Mouse (Mus musculus) forebrain, embryonic 11.5 days (tissue): ENCODE data around the gene Gm765. TPM values are rescaled to one million over a fixed set of nuclear protein-coding genes. Genes with fewer than 3 reads are reported as not detected.
A peak's percentile ranks its signal among the peaks of the same experiment; 100 is the strongest.

Experiments
- ATAC-seq: fragments of 200-750 bp; cut with Nextera tagmentation; replicated peaks from 2 replicates; pipeline ENCODE4 v1.8.0; 2017; ENCODE audit warnings: moderate TSS enrichment; ENCODE audit not compliant: low FRiP score
- DNase-seq: peaks from one replicate; pipeline ENCODE4 v3.0.0-alpha.2; 2017; ENCODE audit warnings: low spot score
- H3K27ac ChIP-seq: fragments of 300-500 bp; sonication (generic); 2 replicates; pipeline ENCODE4 v1.5.1; 2014; ENCODE audit warnings: low read depth, low read length
- H3K27me3 ChIP-seq: fragments of 300-500 bp; sonication (generic); 2 replicates; pipeline ENCODE4 v1.6.1; 2014; ENCODE audit warnings: mild to moderate bottlenecking, low read length, mixed read lengths; ENCODE audit not compliant: control insufficient read depth, insufficient read depth
- H3K36me3 ChIP-seq: fragments of 300-500 bp; sonication (generic); 2 replicates; pipeline ENCODE4 v1.6.1; 2014; ENCODE audit warnings: mild to moderate bottlenecking, low read length, moderate library complexity, mixed read lengths; ENCODE audit not compliant: control insufficient read depth, insufficient read depth
- H3K4me1 ChIP-seq: fragments of 300-500 bp; sonication (generic); replicated peaks from 2 replicates; pipeline ENCODE4 v1.6.1; 2014; ENCODE audit warnings: low read length, mixed read lengths; ENCODE audit not compliant: control insufficient read depth, insufficient read depth
- H3K4me2 ChIP-seq: fragments of 300-500 bp; sonication (generic); 2 replicates; pipeline ENCODE4 v1.6.1; 2014; ENCODE audit warnings: low read depth, mild to moderate bottlenecking, low read length, moderate library complexity, mixed read lengths; ENCODE audit not compliant: severe bottlenecking
- H3K4me3 ChIP-seq: fragments of 300-500 bp; sonication (generic); 2 replicates; pipeline ENCODE4 v1.5.1; 2014; ENCODE audit warnings: low read depth, low read length
- H3K9ac ChIP-seq: fragments of 300-500 bp; sonication (generic); 2 replicates; pipeline ENCODE4 v1.6.1; 2014; ENCODE audit warnings: low read length
- H3K9me3 ChIP-seq: fragments of 300-500 bp; sonication (generic); 2 replicates; pipeline ENCODE4 v1.6.1; 2016; ENCODE audit warnings: low read length, mixed read lengths; ENCODE audit not compliant: control insufficient read depth
- WGBS: fragments of 180-500 bp; shearing (Covaris S2); extraction: QIAGEN DNeasy Blood & Tissue Kit; methylation state at CpG from one replicate; pipeline ENCODE4 v1.1.7; 2014; 5-methylcytosine and 5-hydroxymethylcytosine counted together
- polyA plus RNA-seq: library from polyadenylated mRNA; unstranded; fragments of >200 nt; fragmentation: Nextera tagmentation; extraction: Ambion mirVana; gene quantifications from 2 replicates; pipeline ENCODE4 v1.2.1, GENCODE M21; 2014

The Gm765 gene
- polyA plus RNA-seq, 1 experiment from 2014 or later = not detected

DNA sequence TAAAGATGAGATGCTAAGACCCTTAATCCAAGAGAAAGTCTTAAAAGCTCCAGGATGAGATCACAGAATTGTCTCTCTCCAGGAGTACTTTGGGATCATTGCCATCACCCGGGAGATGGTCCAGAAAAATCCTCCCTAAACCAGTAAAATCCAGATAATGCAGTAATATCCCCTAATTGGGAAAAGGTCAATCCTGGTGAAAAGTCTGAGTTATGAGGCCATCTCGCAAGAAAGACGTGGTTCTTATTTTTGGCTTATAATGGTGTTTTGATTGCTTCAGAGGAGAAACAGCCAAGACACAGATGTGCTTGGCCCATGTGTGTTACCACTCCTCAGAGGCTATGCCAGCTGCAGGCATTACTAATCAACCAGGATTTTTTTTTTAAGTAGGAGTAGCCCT, 34.9 kb downstream of the Gm765 start:
- 74% methylated on average over 3 of the region's 3 CpGs for WGBS
- no peak overlapping the region for H3K27ac ChIP-seq

DNA sequence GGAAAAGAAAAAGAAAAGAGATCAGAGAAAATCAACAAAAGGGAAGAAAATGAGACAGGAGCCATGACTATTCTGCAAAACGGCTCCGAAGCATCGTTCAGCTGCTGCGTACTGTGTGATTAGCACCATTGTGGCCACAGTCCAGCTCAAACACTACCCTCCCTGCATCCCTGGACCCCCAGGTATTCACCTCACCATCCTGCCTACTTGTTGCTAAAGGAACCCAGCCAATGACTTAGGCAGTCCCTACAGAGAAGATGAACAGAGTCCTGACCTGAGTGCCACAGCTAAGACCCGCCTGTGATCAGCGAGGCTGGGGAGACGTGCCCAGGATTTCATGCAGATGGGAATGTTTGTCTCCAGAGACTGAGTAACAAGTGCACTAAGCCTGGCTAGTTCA, 35.4 kb downstream of the Gm765 start:
- Histone ChIP-seq H3K9ac (no peak overlapping the region), H3K27me3 (no peaks in the 10 kb centered on the region), H3K4me1 (no peaks in the 10 kb centered on the region), H3K9me3 (no peaks in the 10 kb centered on the region), H3K27ac (no peak overlapping the region), H3K36me3 (no peaks in the 10 kb centered on the region), H3K4me2 (no peak overlapping the region), H3K4me3 (no peak overlapping the region)
- no peak for ATAC-seq
- WGBS = 87% methylated on average over 7 of the region's 7 CpGs
- no peak for DNase-seq

More for the DNA sequence above, 34.9 kb downstream of the Gm765 start:
- no peak overlapping the region for H3K9ac ChIP-seq
- no peak overlapping the region for H3K4me2 ChIP-seq
- H3K9me3 ChIP-seq = no peaks in the 10 kb centered on the region
- H3K27me3 ChIP-seq = no peaks in the 10 kb centered on the region
- no peak overlapping the region for H3K4me3 ChIP-seq
- ATAC-seq (no peak), DNase-seq (no peak)
- no peaks in the 10 kb centered on the region for H3K4me1 ChIP-seq
- no peaks in the 10 kb centered on the region for H3K36me3 ChIP-seq

DNA sequence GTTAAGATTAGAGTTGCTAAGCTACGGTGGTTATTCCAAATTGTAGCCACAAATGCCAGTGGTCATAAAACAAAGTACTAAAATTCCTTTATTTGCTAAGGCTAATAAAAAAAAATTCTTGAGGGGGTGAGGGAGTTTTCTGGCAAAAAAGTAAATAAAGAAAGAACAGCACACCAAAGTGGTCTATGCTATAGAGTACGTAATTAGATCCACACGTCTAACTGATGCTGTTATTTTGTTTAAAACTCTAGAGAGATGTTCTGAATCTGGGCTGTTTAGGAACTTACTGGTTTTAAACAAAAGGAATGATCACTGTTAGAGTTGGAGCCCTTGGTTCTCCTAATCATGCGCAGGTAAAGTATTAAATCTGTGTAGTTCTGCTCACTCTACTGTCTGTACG, 50.5 kb downstream of the Gm765 start:
- Histone ChIP-seq H3K27me3 (no peaks in the 10 kb centered on the region), H3K27ac (no peak overlapping the region), H3K4me2 (no peak overlapping the region), H3K4me3 (no peak overlapping the region), H3K36me3 (no peaks in the 10 kb centered on the region), H3K9me3 (no peaks in the 10 kb centered on the region), H3K4me1 (no peaks in the 10 kb centered on the region), H3K9ac (no peak overlapping the region)
- ATAC-seq (no peak), DNase-seq (no peak)
- 86% methylated on average over 5 of the region's 5 CpGs for WGBS

DNA sequence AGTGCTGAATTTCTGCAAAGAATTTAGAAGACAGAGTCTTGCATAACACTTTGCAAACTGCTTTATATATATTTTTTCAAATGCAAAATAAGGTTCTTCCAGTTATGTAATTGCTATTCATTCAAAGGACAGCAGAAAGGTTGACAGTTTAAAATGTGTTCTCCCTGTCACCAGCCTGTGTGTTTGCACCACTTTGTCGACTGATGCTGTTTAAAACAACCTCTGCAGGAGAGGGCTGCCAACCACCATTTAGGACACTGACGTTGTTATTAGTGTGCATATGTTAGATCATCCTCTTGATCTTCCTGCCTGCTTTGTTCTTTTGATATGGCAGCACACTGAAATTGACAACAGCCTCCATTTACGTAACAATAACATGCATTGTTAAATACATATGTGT, 54.2 kb downstream of the Gm765 start:
- H3K36me3 ChIP-seq = no peaks in the 10 kb centered on the region
- no peaks in the 10 kb centered on the region for H3K27me3 ChIP-seq
- no peak overlapping the region for H3K4me3 ChIP-seq
- ATAC-seq = no peak
- H3K4me2 ChIP-seq = no peak overlapping the region
- H3K9me3 ChIP-seq = no peaks in the 10 kb centered on the region
- no peaks in the 10 kb centered on the region for H3K4me1 ChIP-seq
- WGBS = 53% methylated on average over 3 of the region's 3 CpGs
- no peak for DNase-seq
- no peak overlapping the region for H3K9ac ChIP-seq
- H3K27ac ChIP-seq = no peak overlapping the region

DNA sequence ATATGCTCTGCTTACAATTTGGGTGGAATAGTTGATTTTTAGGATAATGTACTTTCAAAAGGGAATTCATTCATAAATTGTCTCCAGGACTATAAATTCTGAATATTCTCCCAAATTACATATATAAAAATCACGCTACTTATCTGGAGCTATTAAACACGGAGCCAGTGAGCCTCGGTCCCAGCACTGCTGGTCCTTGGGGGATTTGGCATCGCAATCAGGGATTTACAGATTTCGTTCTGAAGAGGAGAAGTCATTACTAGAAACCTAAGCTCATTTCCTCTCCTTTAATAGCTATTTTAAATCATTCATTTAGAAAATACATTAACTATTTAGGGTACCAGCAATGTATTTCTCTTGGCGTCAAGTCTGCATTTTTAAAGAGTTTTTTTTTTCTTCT, 55.0 kb downstream of the Gm765 start:
- H3K4me3 ChIP-seq = no peak overlapping the region
- H3K9me3 ChIP-seq = no peaks in the 10 kb centered on the region
- WGBS = 72% methylated on average over 6 of the region's 6 CpGs
- ATAC-seq (no peak), DNase-seq (no peak)
- no peak overlapping the region for H3K9ac ChIP-seq
- H3K36me3 ChIP-seq = no peaks in the 10 kb centered on the region
- no peak overlapping the region for H3K27ac ChIP-seq
- H3K4me1 ChIP-seq = no peaks in the 10 kb centered on the region
- H3K27me3 ChIP-seq = no peaks in the 10 kb centered on the region
- H3K4me2 ChIP-seq = no peak overlapping the region

DNA sequence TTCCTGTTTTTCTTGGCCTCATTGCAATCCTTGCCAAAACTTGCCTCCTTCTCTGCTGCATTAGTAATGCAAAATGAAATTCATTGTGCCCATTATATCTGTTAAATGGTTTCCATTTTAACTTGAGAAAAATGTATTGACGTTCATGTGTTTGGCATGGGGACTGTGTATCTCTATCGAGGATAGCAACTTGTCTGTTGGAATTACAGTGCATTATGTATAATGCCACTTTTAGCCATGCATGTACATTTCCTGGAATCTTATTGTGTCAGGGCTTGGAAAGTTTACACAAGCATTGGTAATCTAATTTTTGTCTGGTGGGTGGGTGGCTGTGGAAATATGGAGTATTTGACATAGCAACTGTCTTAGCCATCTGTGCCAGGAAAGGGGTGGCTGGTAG, 57.4 kb downstream of the Gm765 start:
- Histone ChIP-seq H3K27me3 (no peaks in the 10 kb centered on the region), H3K4me2 (no peak overlapping the region), H3K4me1 (no peaks in the 10 kb centered on the region), H3K9ac (no peak overlapping the region), H3K36me3 (no peaks in the 10 kb centered on the region), H3K27ac (no peak overlapping the region), H3K9me3 (no peaks in the 10 kb centered on the region), H3K4me3 (no peak overlapping the region)
- ATAC-seq = no peak
- WGBS = 91% methylated on average over 2 of the region's 2 CpGs
- no peak for DNase-seq

DNA sequence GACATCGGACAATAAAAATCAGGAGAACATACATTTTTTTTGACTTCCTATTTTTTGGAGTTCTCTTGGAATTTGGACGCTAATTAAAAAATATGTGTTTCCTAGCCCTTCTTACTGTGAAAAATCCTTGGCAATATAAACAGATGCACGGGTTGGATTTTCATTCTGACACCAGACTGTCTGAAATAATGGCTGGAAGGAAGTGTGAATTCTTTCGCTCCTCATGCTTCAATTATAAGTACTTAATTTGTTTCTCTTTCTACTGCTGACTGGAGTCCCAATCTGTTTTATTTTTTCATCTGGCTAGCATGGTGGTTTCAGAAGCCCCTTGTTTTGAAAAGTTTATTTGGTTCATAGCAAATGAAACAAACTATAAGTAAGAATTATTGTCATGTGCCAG, 59.8 kb downstream of the Gm765 start:
- WGBS = 83% methylated on average over 4 of the region's 4 CpGs
- ATAC-seq (no peak), DNase-seq (no peak)
- H3K4me2 ChIP-seq = no peak overlapping the region
- H3K4me1 ChIP-seq = no peaks in the 10 kb centered on the region
- H3K9ac ChIP-seq = no peak overlapping the region
- no peak overlapping the region for H3K27ac ChIP-seq
- H3K9me3 ChIP-seq = no peaks in the 10 kb centered on the region
- no peaks in the 10 kb centered on the region for H3K36me3 ChIP-seq
- no peaks in the 10 kb centered on the region for H3K27me3 ChIP-seq
- H3K4me3 ChIP-seq = no peak overlapping the region

DNA sequence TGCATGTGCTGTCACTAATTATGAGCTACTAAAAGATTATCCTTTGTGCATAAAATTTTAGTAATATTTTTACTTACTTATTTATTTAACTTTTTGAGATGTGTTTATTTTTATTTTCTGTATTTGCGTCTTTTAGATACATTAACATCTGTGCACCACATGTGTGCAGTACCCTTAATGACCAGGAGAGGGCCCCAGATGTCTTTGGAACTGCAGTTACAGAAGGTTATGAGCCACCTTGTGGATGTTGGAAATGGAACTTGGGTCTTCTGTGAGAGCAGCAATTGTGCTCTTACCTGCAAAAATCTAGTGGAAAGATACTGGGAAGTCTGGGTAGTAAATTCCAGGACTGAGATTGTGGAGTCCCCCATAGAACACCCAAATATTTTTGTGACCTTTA, 71.0 kb downstream of the Gm765 start:
- 80% methylated on average over 1 of the region's 1 CpGs for WGBS
- H3K27me3 ChIP-seq = no peaks in the 10 kb centered on the region
- no peaks in the 10 kb centered on the region for H3K4me1 ChIP-seq
- no peaks in the 10 kb centered on the region for H3K36me3 ChIP-seq
- no peaks in the 10 kb centered on the region for H3K9me3 ChIP-seq
- no peak overlapping the region for H3K4me3 ChIP-seq
- DNase-seq (peak; percentile 60), ATAC-seq (no peak)
- H3K27ac ChIP-seq = no peak overlapping the region
- H3K4me2 ChIP-seq = no peak overlapping the region
- no peak overlapping the region for H3K9ac ChIP-seq

DNA sequence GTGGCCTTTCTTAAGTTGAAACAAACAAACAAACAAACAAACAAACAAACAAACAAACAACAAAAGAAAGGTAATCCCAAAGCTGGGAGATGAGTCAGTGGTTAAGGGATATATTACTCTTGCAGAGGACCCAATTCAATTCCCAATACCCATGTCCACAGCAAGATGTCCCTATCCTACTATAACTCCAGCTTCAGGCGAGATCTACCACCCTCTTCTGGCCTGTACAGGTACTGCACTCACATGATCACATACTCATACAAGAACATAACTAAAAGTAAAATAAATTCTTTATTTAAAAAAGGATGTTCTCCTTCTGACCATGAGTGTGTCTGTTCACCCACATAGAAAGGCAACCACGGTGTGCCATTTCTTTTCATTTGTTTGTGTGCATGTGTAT, 79.6 kb downstream of the Gm765 start:
- Histone ChIP-seq H3K27ac (no peak overlapping the region), H3K4me1 (no peaks in the 10 kb centered on the region), H3K4me3 (no peak overlapping the region), H3K4me2 (no peak overlapping the region), H3K9me3 (no peaks in the 10 kb centered on the region), H3K36me3 (no peaks in the 10 kb centered on the region), H3K27me3 (no peaks in the 10 kb centered on the region), H3K9ac (no peak overlapping the region)
- 75% methylated on average over 2 of the region's 2 CpGs for WGBS
- ATAC-seq (no peak), DNase-seq (no peak)
